Mouse (Mus musculus) c-Kit-positive CD71-negative TER-119-negative erythroid progenitor cells, embryonic 14.5 days (primary cell): ENCODE results near the gene Rps29.

Experiments used
- DNase-seq: peaks from one replicate; pipeline ENCODE4 v3.0.0-alpha.2; 2013; ENCODE audit warnings: low read depth

The Rps29 gene

GRCm38 (mm10) chr12:69129634-69130310 lies 29.2 kb downstream of the Rps29 start:
- no peak for DNase-seq

GRCm38 (mm10) chr12:69127626-69128025 lies 31.4 kb downstream of the Rps29 start:
- no peak for DNase-seq

- peak; percentile 34 for DNase-seq
Observed at GRCm38 (mm10) chr12:69127170-69127569, 31.8 kb downstream of the Rps29 start.

- DNase-seq: no peak
Observed at GRCm38 (mm10) chr12:69125066-69125465, 33.9 kb downstream of the Rps29 start.

- DNase-seq: no peak
Observed at GRCm38 (mm10) chr12:69122801-69123200, 36.2 kb downstream of the Rps29 start.

- no peak for DNase-seq
Observed at GRCm38 (mm10) chr12:69119908-69120307, 39.1 kb downstream of the Rps29 start.
